Mouse (Mus musculus) ovary, postnatal 10 days (tissue): ENCODE measurements around the gene Cntrl.

ENCODE experiments used
- DNase-seq: peaks from one replicate; pipeline ENCODE4 v3.0.0; 2022; ENCODE audit warnings: low spot score

The Cntrl gene

GRCm38 (mm10) chr2:35174100-35174499 is 64.8 kb downstream of the Cntrl start:
- no peak for DNase-seq

GRCm38 (mm10) chr2:35175281-35176065 is 66.2 kb downstream of the Cntrl start:
- DNase-seq, result no peak

GRCm38 (mm10) chr2:35178153-35178552 is 68.9 kb downstream of the Cntrl start:
- DNase-seq, result no peak

- no peak for DNase-seq
These were observed 73.9 kb downstream of the Cntrl start for GRCm38 (mm10) chr2:35183115-35183673.

- DNase-seq, result no peak
These were observed 79.6 kb downstream of the Cntrl start for GRCm38 (mm10) chr2:35188929-35189328.

DNA sequence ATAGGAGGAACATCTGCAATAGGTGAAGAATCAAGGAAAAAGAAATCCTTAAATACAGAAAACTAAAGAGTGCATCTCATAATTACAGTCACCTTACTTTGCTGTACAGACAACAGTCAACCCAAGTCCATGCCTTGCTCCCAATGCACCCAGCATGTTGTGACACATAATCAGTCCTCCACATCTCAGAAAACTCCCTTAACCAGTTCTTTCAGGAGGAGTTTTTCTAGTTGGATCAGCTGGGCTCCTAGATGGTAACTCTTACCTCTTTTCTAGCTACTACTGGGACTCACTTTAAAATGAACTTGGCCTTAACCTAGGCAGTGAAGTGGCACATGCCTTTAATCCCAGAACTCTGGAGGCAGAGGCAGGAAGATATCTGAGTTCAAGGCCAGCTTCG is 84.7 kb downstream of the Cntrl start:
- DNase-seq, result no peak

GRCm38 (mm10) chr2:35195626-35196544 is 86.6 kb downstream of the Cntrl start:
- DNase-seq, result no peak

DNA sequence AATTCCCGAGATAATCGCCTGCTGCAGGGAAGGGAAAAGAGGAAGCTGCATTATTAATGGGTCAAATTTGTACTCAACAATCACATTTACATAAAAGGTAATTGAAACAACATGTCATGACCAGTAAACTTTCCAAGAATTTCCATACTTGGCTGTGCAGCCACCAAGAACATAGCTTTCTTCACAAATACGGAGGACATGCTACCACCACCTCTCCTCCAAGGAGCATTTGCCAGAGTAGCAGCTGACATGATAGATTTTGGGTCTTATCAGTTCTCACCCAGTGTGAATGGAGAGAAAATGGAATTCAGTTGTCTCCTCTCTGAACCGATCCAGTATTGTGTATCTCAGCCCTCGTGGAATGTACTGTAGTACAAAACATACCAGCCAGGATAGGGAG is 90.2 kb downstream of the Cntrl start:
- DNase-seq, result no peak

DNA sequence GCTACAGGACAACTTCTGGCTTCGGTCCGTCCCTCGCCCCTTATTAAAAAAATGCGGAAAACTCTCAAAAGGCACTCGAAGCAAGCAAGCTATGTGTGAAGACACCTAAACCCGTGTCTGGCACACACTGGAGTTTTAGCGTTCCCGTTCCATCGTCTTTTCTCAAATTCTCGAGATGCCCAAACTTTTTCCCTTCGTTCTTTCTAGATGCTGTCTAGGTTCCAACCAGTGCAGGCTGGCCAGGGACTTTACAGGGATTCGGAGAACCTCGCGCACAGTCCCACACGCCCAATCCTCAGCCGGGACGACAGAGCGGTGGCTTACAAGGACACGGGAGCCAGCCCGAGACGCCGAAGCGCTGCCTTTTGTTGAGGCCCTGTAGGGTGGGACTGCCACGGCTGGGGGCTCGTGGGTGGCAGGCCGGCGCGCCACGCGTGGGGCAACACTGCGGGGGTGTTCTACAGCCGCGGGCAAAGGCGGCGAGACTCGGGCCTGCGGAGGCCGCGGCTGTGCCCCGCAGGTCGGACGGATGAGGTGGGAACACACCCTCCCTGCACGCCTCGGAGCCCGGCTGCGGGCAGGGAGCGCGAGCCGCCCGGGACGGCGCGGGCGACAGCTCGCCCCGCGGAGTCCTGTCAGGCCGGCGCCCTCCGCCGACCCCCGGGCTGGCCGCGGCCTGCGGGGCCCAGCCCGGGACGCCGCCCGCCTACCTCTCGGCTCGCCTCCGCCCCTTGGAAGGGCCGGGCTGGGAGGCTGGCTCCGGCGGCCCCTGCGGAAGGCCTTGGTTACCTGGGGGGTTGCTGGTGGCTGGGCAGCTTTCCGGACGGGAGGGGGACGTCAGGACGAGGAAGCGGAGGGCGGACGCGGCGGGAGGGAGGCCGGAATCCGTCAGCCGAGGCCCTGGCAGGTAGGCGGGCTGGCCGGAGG is 90.9 kb downstream of the Cntrl start:
- no peak for DNase-seq

DNA sequence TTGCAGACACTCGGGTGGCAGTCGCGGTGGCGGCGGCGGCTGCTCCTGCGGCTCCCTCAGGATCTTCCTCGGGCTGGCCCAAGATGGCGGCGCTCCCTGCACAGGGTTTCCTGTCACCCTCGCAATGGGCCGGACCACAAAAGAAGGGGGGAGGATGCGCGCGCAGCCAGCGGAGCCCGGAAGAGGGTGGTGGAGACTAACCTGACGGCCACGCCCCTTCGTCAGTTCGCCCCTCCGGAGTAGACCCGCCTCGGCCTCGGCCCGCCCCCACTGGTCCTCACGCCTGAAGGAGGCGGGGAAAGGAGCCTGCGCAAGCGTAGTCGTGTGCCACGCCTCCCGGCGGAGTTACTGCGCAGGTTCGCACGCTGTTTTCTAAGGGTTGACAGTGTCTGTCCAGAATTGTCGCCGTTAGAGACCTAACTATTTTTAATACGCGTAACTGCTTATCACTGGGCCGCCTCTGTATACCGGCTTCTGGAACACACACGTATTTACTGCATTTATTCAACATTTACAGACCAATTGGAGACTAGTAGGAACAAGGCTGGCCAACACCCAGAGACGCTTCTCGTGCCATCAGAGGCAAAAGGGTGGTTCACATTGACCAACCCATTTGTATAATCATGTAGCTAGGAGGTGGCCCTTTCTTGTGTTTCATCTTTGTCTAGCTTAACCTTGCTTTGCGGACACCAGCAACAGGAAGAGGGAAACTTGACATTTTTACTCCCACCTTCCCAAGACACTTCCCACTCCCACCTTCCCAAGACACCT is 91.8 kb downstream of the Cntrl start, which contains the start of gene Rab14:
Rab14 (minus strand) TSS at position 223 of the 771 bp plus-strand sequence.
- DNase-seq, result peak; percentile 99

DNA sequence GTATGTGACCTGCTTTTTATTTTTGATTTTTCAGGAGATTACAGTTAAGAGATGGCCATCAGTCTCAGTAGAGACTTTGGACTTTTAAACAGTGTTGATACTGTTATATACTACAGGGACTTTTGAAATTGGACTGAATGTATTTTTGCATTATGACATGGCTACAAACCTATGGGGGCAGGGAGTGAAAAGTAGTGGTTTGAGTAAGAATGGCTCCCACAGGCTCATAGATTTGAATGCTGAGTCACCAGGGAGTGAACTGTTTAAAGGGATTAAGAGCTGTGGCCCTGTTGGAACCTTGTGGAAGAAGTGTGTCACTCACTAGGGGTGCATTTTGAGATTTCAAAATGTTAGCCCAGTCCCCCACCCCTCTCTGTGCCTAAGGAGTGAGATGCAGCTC is 94.4 kb downstream of the Cntrl start:
- DNase-seq, result no peak

- no peak for DNase-seq
These were observed 97.5 kb downstream of the Cntrl start for GRCm38 (mm10) chr2:35206761-35207160.

DNA sequence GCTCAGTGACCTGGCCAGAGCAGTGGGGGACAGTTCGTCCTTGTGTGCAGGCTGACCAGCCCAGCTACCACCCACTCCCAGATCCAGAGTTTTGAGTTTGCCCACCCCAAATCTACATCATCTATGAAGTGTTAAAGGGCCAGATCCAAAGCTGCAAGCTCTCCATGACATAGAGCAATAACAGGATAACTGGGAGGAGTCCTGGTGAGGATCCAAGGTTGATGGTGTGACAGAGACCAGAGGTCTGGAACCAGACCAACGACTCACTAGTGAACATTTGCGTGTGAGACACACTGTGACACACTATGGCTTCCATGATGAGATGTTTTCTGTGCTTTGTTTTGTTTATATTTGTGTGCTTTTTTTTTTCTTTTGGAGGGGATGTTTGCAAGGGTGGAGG is 98.8 kb downstream of the Cntrl start:
- DNase-seq, result no peak

DNA sequence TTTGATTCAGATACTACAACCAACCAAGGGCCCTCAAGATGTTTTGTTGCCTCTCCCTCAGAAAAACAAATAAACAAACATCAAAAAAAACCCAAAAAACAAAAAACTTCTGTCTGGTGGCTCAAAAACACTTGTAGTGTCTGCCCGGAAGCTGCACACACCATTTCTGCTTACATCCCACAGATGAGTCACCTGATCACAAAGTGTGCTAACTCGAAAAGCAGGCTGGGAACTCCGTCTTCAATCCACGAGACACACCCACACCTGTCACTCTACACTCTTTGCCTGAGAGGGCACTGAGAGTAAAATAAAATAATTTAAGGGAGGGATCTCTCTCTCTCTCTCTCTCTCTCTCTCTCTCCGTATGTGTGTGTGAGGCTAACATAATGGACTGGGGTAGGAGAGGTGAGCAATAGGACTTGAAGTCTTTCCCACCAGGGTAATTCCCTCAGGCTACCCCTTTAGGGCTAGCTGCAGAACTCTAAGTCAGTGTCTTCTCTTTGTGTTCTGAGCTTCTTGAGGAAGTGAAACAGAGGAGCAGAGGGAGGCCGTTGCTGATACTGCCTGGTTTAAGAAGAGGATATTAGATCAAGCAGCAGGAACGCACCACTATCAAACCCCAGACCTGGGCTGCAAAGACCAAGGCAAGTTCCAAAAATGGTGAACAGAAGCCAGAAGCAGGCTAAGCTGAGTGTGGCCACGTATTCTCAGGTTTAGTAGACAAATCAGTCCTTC is 99.8 kb downstream of the Cntrl start:
- DNase-seq, result no peak

DNA sequence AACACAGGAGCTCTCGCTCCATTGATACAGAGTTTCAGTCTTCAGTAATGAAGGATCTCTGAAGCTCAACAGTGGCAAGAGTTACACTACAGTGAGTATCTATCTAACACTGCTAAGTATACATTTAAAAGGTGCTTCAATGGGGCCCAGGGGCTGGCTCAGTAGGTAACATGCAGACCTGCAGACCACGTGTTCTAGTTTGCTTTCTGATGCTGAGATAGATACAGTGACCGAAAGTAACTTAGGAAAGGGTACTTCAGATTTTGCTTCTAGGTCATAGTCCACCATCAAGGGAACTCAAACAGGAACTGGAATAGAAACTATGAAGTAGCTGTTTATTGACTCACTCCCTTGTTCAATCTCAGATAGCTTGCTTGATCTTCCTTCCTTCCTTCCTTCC is 102.4 kb downstream of the Cntrl start:
- DNase-seq, result no peak

DNA sequence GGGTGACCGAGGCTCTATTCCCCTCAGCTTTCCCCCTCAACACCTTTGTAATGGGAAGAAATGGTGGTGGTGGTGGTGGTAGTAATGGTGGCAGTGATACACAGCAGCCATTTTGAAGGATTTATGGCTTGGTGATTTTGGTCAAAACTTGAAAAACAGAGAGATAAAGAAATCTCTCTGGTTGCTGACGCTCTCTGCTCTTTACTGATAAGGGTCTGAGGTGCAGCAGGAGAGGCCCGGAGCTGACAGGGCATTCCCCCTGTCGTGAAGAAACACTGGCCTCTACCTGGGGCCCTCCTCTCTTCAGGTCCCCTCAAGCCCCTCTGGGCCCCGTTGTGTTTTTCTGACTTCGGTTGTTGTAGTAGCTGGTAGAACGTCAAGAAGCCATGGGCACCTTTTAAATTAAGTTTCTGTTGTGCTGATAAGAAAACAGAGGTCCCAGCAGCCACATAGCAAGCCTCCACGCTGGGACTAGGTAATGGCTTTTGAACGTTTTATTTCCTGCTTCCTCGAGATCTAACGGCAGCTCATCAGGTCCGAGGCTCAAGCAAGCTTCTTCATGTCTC is 104.1 kb downstream of the Cntrl start:
- no peak for DNase-seq

DNA sequence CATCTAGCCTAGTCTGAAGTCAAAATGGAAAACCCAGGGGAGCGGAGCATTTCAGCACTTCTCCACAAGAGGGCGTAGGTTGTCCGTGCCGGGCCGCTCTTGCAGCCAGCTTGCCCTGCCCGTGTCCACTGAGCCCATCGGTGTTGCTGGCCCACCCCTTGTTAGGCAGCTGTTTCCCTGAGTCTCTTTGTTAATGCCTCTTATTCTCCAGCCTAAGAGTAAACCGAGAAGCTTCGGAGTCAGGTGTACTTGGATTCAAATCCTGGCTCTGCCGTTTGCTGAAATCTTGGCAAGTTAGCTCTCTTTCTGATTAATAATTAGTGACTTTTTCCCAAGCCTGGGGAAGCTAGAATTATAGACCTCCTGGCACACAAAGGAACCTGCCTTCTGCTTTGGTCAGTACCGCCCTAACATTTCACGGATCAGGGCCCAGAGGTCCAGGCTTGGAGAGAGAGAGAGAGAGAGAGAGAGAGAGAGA is 105.6 kb downstream of the Cntrl start:
- DNase-seq, result peak; percentile 85

GRCm38 (mm10) chr2:35215363-35215762 is 106.1 kb downstream of the Cntrl start:
- DNase-seq, result no peak

GRCm38 (mm10) chr2:35216701-35217100 is 107.4 kb downstream of the Cntrl start:
- DNase-seq, result no peak

GRCm38 (mm10) chr2:35218736-35219135 is 109.4 kb downstream of the Cntrl start:
- DNase-seq, result no peak
